Mouse (Mus musculus): ENCODE measurements around the gene Atxn2. TPM values are rescaled to one million over a fixed set of nuclear protein-coding genes. Genes with fewer than 3 reads are reported as not detected.

Atxn2 gene
- polyA plus RNA-seq, 1 experiment: 111 TPM

GRCm38 (mm10) chr5:121849478-121850349, 138.6 kb downstream of the Atxn2 start:
- peak; percentile 75 for DNase-seq
- Histone ChIP-seq H3K27ac (ENCODE audit: insufficient read depth, low read depth, low read length) (peak overlapping the region; percentile 8; the same call in 1 of the 2 replicates), H3K27me3 (replicated peaks; ENCODE audit: control insufficient read depth, insufficient read depth, low read length) (no peaks in the 10 kb centered on the region), H3K4me3 (ENCODE audit: insufficient read depth, low read depth, low read length) (peak overlapping the region; percentile 91), H3K4me1 (ENCODE audit: control insufficient read depth, insufficient read depth, low read length) (peaks cover 14% of the 10 kb centered on the region; the same call in 1 of the 2 replicates), H3K36me3 (ENCODE audit: control insufficient read depth, insufficient read depth, low read length) (no peaks in the 10 kb centered on the region; the same call in 1 of the 2 replicates)
- no peak for TF ChIP-seq POLR2A (IDR thresholded peaks at IDR 0.05; ENCODE audit: low read depth, low read length)
- no peak for TF ChIP-seq CTCF (conservative IDR thresholded peaks at IDR 0.05; ENCODE audit: insufficient read depth, insufficient read length, low read depth, low read length)
- 23% methylated on average over 20 of the region's 20 CpGs for WGBS

GRCm38 (mm10) chr5:121853368-121854051, 142.4 kb downstream of the Atxn2 start:
- TF ChIP-seq CTCF (conservative IDR thresholded peaks at IDR 0.05; ENCODE audit: insufficient read depth, insufficient read length, low read depth, low read length): no peak
- no peak for TF ChIP-seq POLR2A (IDR thresholded peaks at IDR 0.05; ENCODE audit: low read depth, low read length)
- Histone ChIP-seq H3K4me3 (ENCODE audit: insufficient read depth, low read depth, low read length) (no peak overlapping the region), H3K27ac (ENCODE audit: insufficient read depth, low read depth, low read length) (peak overlapping the region; percentile 39), H3K36me3 (ENCODE audit: control insufficient read depth, insufficient read depth, low read length) (no peaks in the 10 kb centered on the region; the same call in 1 of the 2 replicates), H3K4me1 (ENCODE audit: control insufficient read depth, insufficient read depth, low read length) (peaks cover 14% of the 10 kb centered on the region; the same call in 1 of the 2 replicates), H3K27me3 (replicated peaks; ENCODE audit: control insufficient read depth, insufficient read depth, low read length) (no peaks in the 10 kb centered on the region)
- DNase-seq: peak; percentile 83
- WGBS: 30% methylated on average over 9 of the region's 9 CpGs

GRCm38 (mm10) chr5:121854768-121855167, 143.6 kb downstream of the Atxn2 start:
- Histone ChIP-seq H3K27me3 (replicated peaks; ENCODE audit: control insufficient read depth, insufficient read depth, low read length) (no peaks in the 10 kb centered on the region), H3K36me3 (ENCODE audit: control insufficient read depth, insufficient read depth, low read length) (no peaks in the 10 kb centered on the region; the same call in 1 of the 2 replicates), H3K4me1 (ENCODE audit: control insufficient read depth, insufficient read depth, low read length) (peaks cover 12% of the 10 kb centered on the region; the same call in 1 of the 2 replicates), H3K27ac (ENCODE audit: insufficient read depth, low read depth, low read length) (no peak overlapping the region), H3K4me3 (ENCODE audit: insufficient read depth, low read depth, low read length) (no peak overlapping the region)
- 72% methylated on average over 10 of the region's 10 CpGs for WGBS
- TF ChIP-seq POLR2A (IDR thresholded peaks at IDR 0.05; ENCODE audit: low read depth, low read length) (no peak), CTCF (conservative IDR thresholded peaks at IDR 0.05; ENCODE audit: insufficient read depth, insufficient read length, low read depth, low read length) (no peak)
- no peak for DNase-seq

GRCm38 (mm10) chr5:121856740-121857139, 145.6 kb downstream of the Atxn2 start:
- TF ChIP-seq POLR2A (IDR thresholded peaks at IDR 0.05; ENCODE audit: low read depth, low read length): no peak
- TF ChIP-seq CTCF (conservative IDR thresholded peaks at IDR 0.05; ENCODE audit: insufficient read depth, insufficient read length, low read depth, low read length): no peak
- Histone ChIP-seq H3K27me3 (replicated peaks; ENCODE audit: control insufficient read depth, insufficient read depth, low read length) (no peaks in the 10 kb centered on the region), H3K27ac (ENCODE audit: insufficient read depth, low read depth, low read length) (no peak overlapping the region), H3K4me3 (ENCODE audit: insufficient read depth, low read depth, low read length) (no peak overlapping the region), H3K4me1 (ENCODE audit: control insufficient read depth, insufficient read depth, low read length) (peaks cover 11% of the 10 kb centered on the region; the same call in 1 of the 2 replicates), H3K36me3 (ENCODE audit: control insufficient read depth, insufficient read depth, low read length) (no peaks in the 10 kb centered on the region; the same call in 1 of the 2 replicates)
- DNase-seq: no peak
- WGBS: 38% methylated on average over 11 of the region's 11 CpGs

GRCm38 (mm10) chr5:121858427-121858826, 147.3 kb downstream of the Atxn2 start:
- 82% methylated on average over 12 of the region's 12 CpGs for WGBS
- no peak for DNase-seq
- Histone ChIP-seq H3K36me3 (ENCODE audit: control insufficient read depth, insufficient read depth, low read length) (no peaks in the 10 kb centered on the region; the same call in 1 of the 2 replicates), H3K4me1 (ENCODE audit: control insufficient read depth, insufficient read depth, low read length) (peaks cover 7% of the 10 kb centered on the region; the same call in 1 of the 2 replicates), H3K27me3 (replicated peaks; ENCODE audit: control insufficient read depth, insufficient read depth, low read length) (no peaks in the 10 kb centered on the region), H3K27ac (ENCODE audit: insufficient read depth, low read depth, low read length) (no peak overlapping the region), H3K4me3 (ENCODE audit: insufficient read depth, low read depth, low read length) (no peak overlapping the region)
- TF ChIP-seq CTCF (conservative IDR thresholded peaks at IDR 0.05; ENCODE audit: insufficient read depth, insufficient read length, low read depth, low read length): no peak
- TF ChIP-seq POLR2A (IDR thresholded peaks at IDR 0.05; ENCODE audit: low read depth, low read length): no peak

- Histone ChIP-seq H3K4me1 (ENCODE audit: control insufficient read depth, insufficient read depth, low read length) (no peaks in the 10 kb centered on the region), H3K4me3 (ENCODE audit: insufficient read depth, low read depth, low read length) (no peak overlapping the region), H3K27ac (ENCODE audit: insufficient read depth, low read depth, low read length) (no peak overlapping the region), H3K36me3 (ENCODE audit: control insufficient read depth, insufficient read depth, low read length) (no peaks in the 10 kb centered on the region), H3K27me3 (replicated peaks; ENCODE audit: control insufficient read depth, insufficient read depth, low read length) (no peaks in the 10 kb centered on the region)
- no peak for TF ChIP-seq POLR2A (IDR thresholded peaks at IDR 0.05; ENCODE audit: low read depth, low read length)
- no peak for TF ChIP-seq CTCF (conservative IDR thresholded peaks at IDR 0.05; ENCODE audit: insufficient read depth, insufficient read length, low read depth, low read length)
- 23% methylated on average over 5 of the region's 5 CpGs for WGBS
- no peak for DNase-seq
Observed at GRCm38 (mm10) chr5:121861964-121862363, 150.8 kb downstream of the Atxn2 start.

GRCm38 (mm10) chr5:121864330-121864729, 153.2 kb downstream of the Atxn2 start:
- TF ChIP-seq CTCF (conservative IDR thresholded peaks at IDR 0.05; ENCODE audit: insufficient read depth, insufficient read length, low read depth, low read length): no peak
- TF ChIP-seq POLR2A (IDR thresholded peaks at IDR 0.05; ENCODE audit: low read depth, low read length): no peak
- Histone ChIP-seq H3K4me3 (ENCODE audit: insufficient read depth, low read depth, low read length) (no peak overlapping the region), H3K27me3 (replicated peaks; ENCODE audit: control insufficient read depth, insufficient read depth, low read length) (no peaks in the 10 kb centered on the region), H3K36me3 (ENCODE audit: control insufficient read depth, insufficient read depth, low read length) (no peaks in the 10 kb centered on the region), H3K27ac (ENCODE audit: insufficient read depth, low read depth, low read length) (no peak overlapping the region), H3K4me1 (ENCODE audit: control insufficient read depth, insufficient read depth, low read length) (no peaks in the 10 kb centered on the region)
- 26% methylated on average over 8 of the region's 11 CpGs for WGBS
- DNase-seq: no peak

Other genes with a start within 250 kb of the Atxn2 start
- not detected in 2 replicates for gene Adam1b, start 207.9 kb upstream of the Atxn2 start, polyA plus RNA-seq (2012; rRNA removed)
- gene Adam1a, start 165.9 kb upstream of the Atxn2 start, polyA plus RNA-seq (2012; rRNA removed): 2.0 and 2.2 TPM in 2 replicates
- gene Gm42878, start 165.9 kb upstream of the Atxn2 start, polyA plus RNA-seq (2012; rRNA removed): 0.13 TPM in 1 of 2 replicates, not detected in the other
- gene Mapkapk5, start 165.4 kb upstream of the Atxn2 start, polyA plus RNA-seq (2012; rRNA removed): 32.6 and 36.6 TPM in 2 replicates
- 1,369 and 1,431 TPM in 2 replicates for gene Aldh2, start 117.5 kb upstream of the Atxn2 start, polyA plus RNA-seq (2012; rRNA removed)
- gene Acad12, start 92.4 kb upstream of the Atxn2 start, polyA plus RNA-seq (2012; rRNA removed): 47.0 and 51.4 TPM in 2 replicates
- 55.9 and 68.1 TPM in 2 replicates for gene Acad10, start 50.8 kb upstream of the Atxn2 start, polyA plus RNA-seq (2012; rRNA removed)
- 44.0 and 50.1 TPM in 2 replicates for gene Brap, start 50.8 kb upstream of the Atxn2 start, polyA plus RNA-seq (2012; rRNA removed)
- 19.7 and 20.8 TPM in 2 replicates for gene Sh2b3, start 126.3 kb downstream of the Atxn2 start, polyA plus RNA-seq (2012; rRNA removed)
- 19.1 and 23.4 TPM in 2 replicates for gene Pheta1, start 137.6 kb downstream of the Atxn2 start, polyA plus RNA-seq (2012; rRNA removed)

All from kidney, adult 2 months (tissue).